Mouse (Mus musculus) stomach, embryonic 15.5 days (tissue): ENCODE results near the gene Rnf26. TPM values are rescaled to one million over a fixed set of nuclear protein-coding genes. Genes with fewer than 3 reads are reported as not detected.

Experiments
- ATAC-seq: fragments of 200-750 bp; cut with Nextera tagmentation; 2 replicates; pipeline ENCODE4 v1.8.0; 2017; ENCODE audit warnings: low read depth, moderate number of reproducible peaks, moderate TSS enrichment; ENCODE audit not compliant: insufficient read depth, low FRiP score
- H3K27ac ChIP-seq: fragments of 300-500 bp; sonication (generic); 2 replicates; pipeline ENCODE4 v1.5.1; 2015; ENCODE audit warnings: mild to moderate bottlenecking, inconsistent platforms
- H3K27me3 ChIP-seq: fragments of 300-500 bp; sonication (generic); replicated peaks from 2 replicates; pipeline ENCODE4 v1.6.1; 2015; ENCODE audit warnings: inconsistent platforms
- H3K36me3 ChIP-seq: fragments of 300-500 bp; sonication (generic); 2 replicates; pipeline ENCODE4 v1.6.1; 2015; ENCODE audit warnings: inconsistent platforms
- H3K4me1 ChIP-seq: fragments of 300-500 bp; sonication (generic); 2 replicates; pipeline ENCODE4 v1.6.1; 2015; ENCODE audit warnings: inconsistent platforms
- H3K4me2 ChIP-seq: fragments of 300-500 bp; sonication (generic); 2 replicates; pipeline ENCODE4 v1.6.1; 2015; ENCODE audit warnings: mild to moderate bottlenecking, inconsistent platforms
- H3K4me3 ChIP-seq: fragments of 300-500 bp; sonication (generic); replicated peaks from 2 replicates; pipeline ENCODE4 v1.5.1; 2015; ENCODE audit warnings: inconsistent platforms
- H3K9ac ChIP-seq: fragments of 300-500 bp; sonication (generic); 2 replicates; pipeline ENCODE4 v1.6.1; 2015; ENCODE audit warnings: inconsistent platforms
- H3K9me3 ChIP-seq: fragments of 300-500 bp; sonication (generic); 2 replicates; pipeline ENCODE4 v1.6.1; 2016; ENCODE audit warnings: inconsistent platforms
- WGBS: fragments of 180-500 bp; shearing (Covaris S2); methylation state at CpG from one replicate; pipeline ENCODE4 v1.1.7; 2015; 5-methylcytosine and 5-hydroxymethylcytosine counted together
- polyA plus RNA-seq: library from polyadenylated mRNA; unstranded; fragments of >200 nt; fragmentation: Nextera tagmentation; extraction: Ambion mirVana; gene quantifications from 2 replicates; pipeline ENCODE4 v1.2.1, GENCODE M21; 2015

Rnf26 gene
- polyA plus RNA-seq = 59.9 and 60.8 TPM in 2 replicates

- ATAC-seq = peak; percentile 94
Measured at GRCm38 (mm10) chr9:44113105-44113789, at the start of gene Rnf26, which contains the start of gene Gm49380. Gene Rnf26 (minus strand): TSS chr9:44113517. Gene Gm49380 (minus strand): TSS chr9:44113500.

GRCm38 (mm10) chr9:44159886-44160285, 46.6 kb upstream of the Rnf26 start:
- no peaks in the 10 kb centered on the region for H3K4me1 ChIP-seq
- H3K9me3 ChIP-seq = no peaks in the 10 kb centered on the region
- H3K27ac ChIP-seq = no peak overlapping the region
- H3K9ac ChIP-seq = no peak overlapping the region
- WGBS = 78% methylated on average over 3 of the region's 3 CpGs
- H3K4me3 ChIP-seq = no peak overlapping the region
- H3K4me2 ChIP-seq = no peak overlapping the region
- no peak for ATAC-seq
- H3K27me3 ChIP-seq = no peaks in the 10 kb centered on the region
- H3K36me3 ChIP-seq = peaks cover 46% of the 10 kb centered on the region

More at GRCm38 (mm10) chr9:44113105-44113789, at the start of gene Rnf26, which contains the start of gene Gm49380:
- Histone ChIP-seq H3K27me3 (no peaks in the 10 kb centered on the region), H3K9me3 (no peaks in the 10 kb centered on the region), H3K4me3 (peak within 1 kb of the TSS; percentile 80), H3K36me3 (no peaks in the 10 kb centered on the region; the same call in 1 of the 2 replicates), H3K9ac (peak within 1 kb of the TSS; percentile 87), H3K4me1 (peaks cover 26% of the 10 kb centered on the region), H3K4me2 (peak within 1 kb of the TSS; percentile 60), H3K27ac (peak within 1 kb of the TSS; percentile 77; the same call in 1 of the 2 replicates)
- WGBS = 1% methylated on average over 51 of the region's 51 CpGs

GRCm38 (mm10) chr9:44147290-44147689, 34.0 kb upstream of the Rnf26 start:
- Histone ChIP-seq H3K4me1 (no peaks in the 10 kb centered on the region), H3K9me3 (no peaks in the 10 kb centered on the region), H3K36me3 (peaks cover 27% of the 10 kb centered on the region), H3K4me2 (no peak overlapping the region), H3K4me3 (no peak overlapping the region), H3K9ac (no peak overlapping the region), H3K27ac (no peak overlapping the region), H3K27me3 (no peaks in the 10 kb centered on the region)
- WGBS = 64% methylated on average over 3 of the region's 3 CpGs
- ATAC-seq = no peak

GRCm38 (mm10) chr9:44144718-44145060, 31.4 kb upstream of the Rnf26 start:
- Histone ChIP-seq H3K9me3 (no peaks in the 10 kb centered on the region), H3K27ac (no peak overlapping the region), H3K4me1 (no peaks in the 10 kb centered on the region), H3K36me3 (peaks cover 17% of the 10 kb centered on the region; the same call in 1 of the 2 replicates), H3K9ac (no peak overlapping the region), H3K27me3 (no peaks in the 10 kb centered on the region), H3K4me3 (no peak overlapping the region), H3K4me2 (no peak overlapping the region)
- no peak for ATAC-seq

DNA sequence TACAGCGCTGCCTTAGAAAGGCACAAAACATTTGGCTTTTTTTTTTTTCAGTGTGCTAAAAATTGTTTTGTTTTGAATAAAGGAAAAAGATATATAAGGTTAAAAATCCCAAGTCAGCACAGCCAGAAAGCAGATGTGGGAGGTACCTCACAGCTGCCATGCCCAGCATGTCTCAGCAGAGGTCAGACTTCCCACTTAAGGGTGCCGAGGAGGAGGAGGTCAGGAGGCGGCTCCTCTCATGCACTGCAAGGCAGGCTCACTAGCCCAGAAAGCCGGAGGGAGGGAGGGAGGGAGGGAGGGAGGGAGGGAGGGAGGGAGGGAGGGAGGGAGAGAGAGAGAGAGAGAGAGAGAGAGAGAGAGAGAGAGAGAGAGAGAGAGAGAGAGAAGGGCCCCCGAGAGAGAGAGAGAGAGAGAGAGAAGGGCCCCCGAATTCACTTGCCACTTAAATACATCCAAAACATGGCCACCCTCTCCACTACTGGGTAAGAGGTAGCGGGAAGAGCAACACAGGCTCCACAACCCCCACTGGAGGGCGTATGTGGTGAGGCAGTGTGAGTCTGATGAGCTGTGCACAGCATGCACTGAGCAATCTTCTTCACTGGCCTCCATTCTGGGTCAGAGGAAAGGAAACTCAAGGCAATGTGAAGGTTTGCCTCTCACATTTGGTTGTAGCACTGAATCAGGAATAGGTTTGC, 30.9 kb upstream of the Rnf26 start:
- Histone ChIP-seq H3K36me3 (peaks cover 17% of the 10 kb centered on the region; the same call in 1 of the 2 replicates), H3K4me2 (no peak overlapping the region), H3K4me1 (no peaks in the 10 kb centered on the region), H3K9ac (no peak overlapping the region), H3K9me3 (no peaks in the 10 kb centered on the region), H3K27ac (no peak overlapping the region), H3K4me3 (no peak overlapping the region), H3K27me3 (no peaks in the 10 kb centered on the region)
- 38% methylated on average over 7 of the region's 8 CpGs for WGBS
- ATAC-seq = peak; percentile 47; the same call in 1 of the 2 replicates

- H3K4me3 ChIP-seq = no peak overlapping the region
- no peaks in the 10 kb centered on the region for H3K27me3 ChIP-seq
- no peaks in the 10 kb centered on the region for H3K4me1 ChIP-seq
- peaks cover 15% of the 10 kb centered on the region; the same call in 1 of the 2 replicates for H3K36me3 ChIP-seq
- no peak overlapping the region for H3K9ac ChIP-seq
- no peaks in the 10 kb centered on the region for H3K9me3 ChIP-seq
- WGBS = 80% methylated on average over 5 of the region's 5 CpGs
- peak overlapping the region; percentile 18; the same call in 1 of the 2 replicates for H3K27ac ChIP-seq
- no peak for ATAC-seq
- no peak overlapping the region for H3K4me2 ChIP-seq
Measured at GRCm38 (mm10) chr9:44143421-44143820, 30.1 kb upstream of the Rnf26 start.

DNA sequence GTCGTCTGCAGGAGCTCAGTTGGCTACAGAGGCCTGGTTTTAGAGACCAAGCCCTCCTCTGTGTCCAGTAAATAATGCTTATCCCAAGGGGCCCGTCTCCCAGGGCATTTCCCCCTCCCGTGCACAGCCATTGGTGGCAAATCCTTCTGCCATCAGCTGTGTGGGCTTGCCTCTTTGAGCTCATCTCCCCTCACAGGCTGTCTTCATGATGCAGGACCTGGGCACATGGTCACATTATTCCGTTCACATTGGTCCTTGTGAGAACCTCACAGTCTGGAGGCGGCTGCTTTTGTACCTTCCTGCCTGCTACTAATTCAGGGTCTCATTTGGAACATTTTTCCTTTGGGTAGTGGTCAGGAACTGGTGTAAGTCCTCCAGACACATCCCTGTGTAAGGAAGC, 28.6 kb upstream of the Rnf26 start:
- Histone ChIP-seq H3K4me2 (no peak overlapping the region), H3K4me3 (no peak overlapping the region), H3K9me3 (no peaks in the 10 kb centered on the region), H3K27me3 (no peaks in the 10 kb centered on the region), H3K27ac (no peak overlapping the region), H3K36me3 (peaks cover 14% of the 10 kb centered on the region; the same call in 1 of the 2 replicates), H3K9ac (no peak overlapping the region), H3K4me1 (no peaks in the 10 kb centered on the region)
- 63% methylated on average over 5 of the region's 5 CpGs for WGBS
- no peak for ATAC-seq

- 44% methylated on average over 4 of the region's 4 CpGs for WGBS
- Histone ChIP-seq H3K9ac (no peak overlapping the region), H3K36me3 (0 out of 2 replicates have a peak, but pooled peaks cover 3% of the 10 kb centered on the region)
Measured at GRCm38 (mm10) chr9:44137846-44138245, 24.5 kb upstream of the Rnf26 start.

GRCm38 (mm10) chr9:44135731-44136411, 22.6 kb upstream of the Rnf26 start:
- WGBS = 42% methylated on average over 7 of the region's 7 CpGs
- no peaks in the 10 kb centered on the region for H3K27me3 ChIP-seq
- peak overlapping the region; percentile 80; the same call in 1 of the 2 replicates for H3K27ac ChIP-seq
- peak overlapping the region; percentile 65 for H3K4me3 ChIP-seq
- 0 out of 2 replicates have a peak overlapping the region, but pooled peaks have one; percentile 78 for H3K9ac ChIP-seq
- H3K4me2 ChIP-seq = peak overlapping the region; percentile 92
- peak; percentile 13; the same call in 1 of the 2 replicates for ATAC-seq
- peaks cover 20% of the 10 kb centered on the region for H3K4me1 ChIP-seq
- no peaks in the 10 kb centered on the region for H3K9me3 ChIP-seq
- H3K36me3 ChIP-seq = no peaks in the 10 kb centered on the region

More at GRCm38 (mm10) chr9:44137846-44138245, 24.5 kb upstream of the Rnf26 start:
- ATAC-seq = no peak
- Histone ChIP-seq H3K4me1 (peaks cover 16% of the 10 kb centered on the region), H3K27ac (no peak overlapping the region), H3K4me2 (no peak overlapping the region), H3K9me3 (no peaks in the 10 kb centered on the region), H3K27me3 (no peaks in the 10 kb centered on the region), H3K4me3 (no peak overlapping the region)

DNA sequence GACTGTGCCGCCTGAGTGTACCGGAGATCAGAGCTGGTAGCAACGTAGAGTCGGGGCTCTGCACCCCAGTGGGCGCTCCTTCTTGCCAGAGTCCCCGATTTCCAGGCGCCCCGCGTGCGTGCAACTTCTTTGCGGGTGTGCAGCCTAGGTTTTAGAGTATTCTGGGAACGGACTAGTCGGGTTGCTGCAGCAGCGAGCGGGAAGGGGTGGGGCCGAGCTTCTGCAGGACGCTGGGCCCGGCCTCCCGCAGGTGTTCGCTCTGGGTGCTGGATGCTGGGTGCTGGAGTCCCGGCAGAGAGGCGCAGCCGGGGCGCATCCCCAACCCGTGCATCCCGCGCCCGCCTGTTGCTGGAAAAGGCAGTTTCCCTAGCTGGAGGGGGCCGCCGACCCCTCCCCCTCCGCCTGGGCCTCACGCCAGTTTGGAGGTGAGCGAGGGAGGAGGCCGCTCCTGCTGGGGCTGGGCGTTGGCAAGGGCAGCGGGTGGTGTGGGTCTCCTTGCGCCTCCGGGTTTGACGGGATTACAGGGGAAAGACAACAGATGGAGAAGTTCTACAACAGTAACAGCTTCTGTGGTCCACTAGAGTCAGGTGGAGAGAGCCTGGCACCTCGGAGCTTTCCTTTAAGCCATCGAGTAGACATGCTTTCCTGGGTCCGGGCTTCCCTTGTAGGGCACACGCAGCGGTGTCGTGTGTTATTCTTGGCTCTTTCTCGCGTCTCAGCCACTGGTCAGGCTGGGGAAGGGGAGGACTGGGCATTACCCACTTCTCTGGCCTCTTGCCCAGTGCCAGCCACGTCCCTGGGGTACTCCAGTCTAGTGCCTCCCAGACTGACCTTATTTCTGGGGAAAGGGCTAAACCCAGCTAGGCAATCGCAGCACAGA, 21.8 kb upstream of the Rnf26 start:
- Histone ChIP-seq H3K27me3 (no peaks in the 10 kb centered on the region), H3K36me3 (no peaks in the 10 kb centered on the region), H3K4me3 (peak overlapping the region; percentile 65), H3K4me2 (peak overlapping the region; percentile 92), H3K9ac (peak overlapping the region; percentile 78), H3K27ac (peak overlapping the region; percentile 80), H3K4me1 (peaks cover 28% of the 10 kb centered on the region), H3K9me3 (no peaks in the 10 kb centered on the region)
- 2% methylated on average over 49 of the region's 49 CpGs for WGBS
- no peak for ATAC-seq
